Mouse (Mus musculus) limb, embryonic 10.5 days (tissue): ENCODE results near the gene Tfeb. TPM values are rescaled to one million over a fixed set of nuclear protein-coding genes. Genes with fewer than 3 reads are reported as not detected.

Source experiments
- DNase-seq: peaks from one replicate; pipeline ENCODE4 v3.0.0-alpha.2; 2017; ENCODE audit warnings: low spot score
- H3K27ac ChIP-seq: fragments of 300-500 bp; sonication (generic); 2 replicates; pipeline ENCODE4 v1.5.1; 2016; ENCODE audit warnings: mild to moderate bottlenecking
- H3K27me3 ChIP-seq: fragments of 300-500 bp; sonication (generic); 2 replicates; pipeline ENCODE4 v1.6.1; 2016; ENCODE audit warnings: low read depth, mild to moderate bottlenecking; ENCODE audit not compliant: poor library complexity, severe bottlenecking
- H3K36me3 ChIP-seq: fragments of 300-500 bp; sonication (generic); 2 replicates; pipeline ENCODE4 v1.6.1; 2016; ENCODE audit warnings: mild to moderate bottlenecking, moderate library complexity
- H3K4me1 ChIP-seq: fragments of 300-500 bp; sonication (generic); 2 replicates; pipeline ENCODE4 v1.6.1; 2016
- H3K4me3 ChIP-seq: fragments of 300-500 bp; sonication (generic); 2 replicates; pipeline ENCODE4 v1.5.1; 2016; ENCODE audit warnings: mild to moderate bottlenecking, moderate library complexity
- H3K9me3 ChIP-seq: fragments of 300-500 bp; sonication (generic); replicated peaks from 2 replicates; pipeline ENCODE4 v1.6.1; 2016; ENCODE audit warnings: mild to moderate bottlenecking
- WGBS: fragments of 180-500 bp; shearing (Covaris S2); methylation state at CpG from one replicate; pipeline ENCODE4 v1.1.7; 2016; 5-methylcytosine and 5-hydroxymethylcytosine counted together
- polyA plus RNA-seq: library from polyadenylated mRNA; unstranded; fragments of >200 nt; fragmentation: Nextera tagmentation; extraction: Ambion mirVana; gene quantifications from 2 replicates; pipeline ENCODE4 v1.2.1, GENCODE M21; 2016

Gene Tfeb
- polyA plus RNA-seq, 1 experiment from 2014 or later = 2.3 TPM

GRCm38 (mm10) chr17:47749626-47750025 lies 12.8 kb downstream of the Tfeb start:
- Histone ChIP-seq H3K36me3 (no peaks in the 10 kb centered on the region), H3K4me3 (no peak overlapping the region), H3K9me3 (no peaks in the 10 kb centered on the region), H3K4me1 (0 out of 2 replicates have a peak, but pooled peaks cover 3% of the 10 kb centered on the region), H3K27me3 (no peaks in the 10 kb centered on the region), H3K27ac (no peak overlapping the region)
- WGBS = 88% methylated on average over 3 of the region's 3 CpGs
- DNase-seq = no peak

GRCm38 (mm10) chr17:47750101-47750500 lies 13.3 kb downstream of the Tfeb start:
- no peaks in the 10 kb centered on the region for H3K36me3 ChIP-seq
- 0 out of 2 replicates have a peak, but pooled peaks cover 3% of the 10 kb centered on the region for H3K4me1 ChIP-seq
- H3K27ac ChIP-seq = no peak overlapping the region
- no peaks in the 10 kb centered on the region for H3K27me3 ChIP-seq
- DNase-seq = no peak
- no peak overlapping the region for H3K4me3 ChIP-seq
- no peaks in the 10 kb centered on the region for H3K9me3 ChIP-seq
- 58% methylated on average over 6 of the region's 6 CpGs for WGBS

- Histone ChIP-seq H3K4me1 (0 out of 2 replicates have a peak, but pooled peaks cover 3% of the 10 kb centered on the region), H3K27me3 (0 out of 2 replicates have a peak, but pooled peaks cover under 1% of the 10 kb centered on the region), H3K36me3 (no peaks in the 10 kb centered on the region), H3K27ac (no peak overlapping the region), H3K4me3 (no peak overlapping the region), H3K9me3 (no peaks in the 10 kb centered on the region)
- DNase-seq = no peak
- WGBS = 67% methylated on average over 5 of the region's 5 CpGs
Observed at GRCm38 (mm10) chr17:47751811-47752210, 15.0 kb downstream of the Tfeb start.

- Histone ChIP-seq H3K36me3 (no peaks in the 10 kb centered on the region), H3K27ac (no peak overlapping the region), H3K27me3 (peaks cover 8% of the 10 kb centered on the region; the same call in 1 of the 2 replicates), H3K9me3 (no peaks in the 10 kb centered on the region), H3K4me3 (no peak overlapping the region), H3K4me1 (0 out of 2 replicates have a peak, but pooled peaks cover 3% of the 10 kb centered on the region)
- no peak for DNase-seq
- WGBS = 88% methylated on average over 8 of the region's 8 CpGs
Observed at GRCm38 (mm10) chr17:47753130-47753775, 16.4 kb downstream of the Tfeb start.

GRCm38 (mm10) chr17:47754246-47754645 lies 17.4 kb downstream of the Tfeb start:
- DNase-seq = no peak
- no peaks in the 10 kb centered on the region for H3K36me3 ChIP-seq
- H3K27me3 ChIP-seq = peaks cover 8% of the 10 kb centered on the region; the same call in 1 of the 2 replicates
- no peaks in the 10 kb centered on the region for H3K9me3 ChIP-seq
- no peaks in the 10 kb centered on the region; the same call in 1 of the 2 replicates for H3K4me1 ChIP-seq
- no peak overlapping the region for H3K27ac ChIP-seq
- 69% methylated on average over 12 of the region's 13 CpGs for WGBS
- H3K4me3 ChIP-seq = no peak overlapping the region

GRCm38 (mm10) chr17:47756366-47756765 lies 19.5 kb downstream of the Tfeb start:
- no peak overlapping the region for H3K27ac ChIP-seq
- DNase-seq = no peak
- WGBS = 44% methylated on average over 6 of the region's 6 CpGs
- H3K27me3 ChIP-seq = peaks cover 10% of the 10 kb centered on the region; the same call in 1 of the 2 replicates
- H3K36me3 ChIP-seq = no peaks in the 10 kb centered on the region
- no peaks in the 10 kb centered on the region for H3K9me3 ChIP-seq
- H3K4me3 ChIP-seq = no peak overlapping the region
- no peaks in the 10 kb centered on the region; the same call in 1 of the 2 replicates for H3K4me1 ChIP-seq

GRCm38 (mm10) chr17:47757056-47757610 lies 20.3 kb downstream of the Tfeb start:
- Histone ChIP-seq H3K27ac (no peak overlapping the region), H3K4me1 (no peaks in the 10 kb centered on the region; the same call in 1 of the 2 replicates), H3K4me3 (no peak overlapping the region), H3K27me3 (peaks cover 10% of the 10 kb centered on the region; the same call in 1 of the 2 replicates), H3K36me3 (no peaks in the 10 kb centered on the region), H3K9me3 (no peaks in the 10 kb centered on the region)
- DNase-seq = no peak
- WGBS = 81% methylated on average over 7 of the region's 7 CpGs

GRCm38 (mm10) chr17:47759702-47760410 lies 23.0 kb downstream of the Tfeb start:
- Histone ChIP-seq H3K9me3 (no peaks in the 10 kb centered on the region), H3K27me3 (peaks cover 14% of the 10 kb centered on the region; the same call in 1 of the 2 replicates), H3K4me3 (no peak overlapping the region), H3K36me3 (no peaks in the 10 kb centered on the region), H3K4me1 (peaks cover 2% of the 10 kb centered on the region), H3K27ac (no peak overlapping the region)
- WGBS = 77% methylated on average over 15 of the region's 15 CpGs
- no peak for DNase-seq

GRCm38 (mm10) chr17:47762028-47762427 lies 25.2 kb downstream of the Tfeb start:
- H3K27me3 ChIP-seq = peaks cover 22% of the 10 kb centered on the region; the same call in 1 of the 2 replicates
- no peak overlapping the region for H3K27ac ChIP-seq
- no peaks in the 10 kb centered on the region for H3K36me3 ChIP-seq
- no peaks in the 10 kb centered on the region for H3K9me3 ChIP-seq
- DNase-seq = no peak
- WGBS = 84% methylated on average over 7 of the region's 7 CpGs
- H3K4me3 ChIP-seq = no peak overlapping the region
- H3K4me1 ChIP-seq = peaks cover 2% of the 10 kb centered on the region

GRCm38 (mm10) chr17:47762518-47763340 lies 25.9 kb downstream of the Tfeb start:
- Histone ChIP-seq H3K36me3 (no peaks in the 10 kb centered on the region), H3K4me1 (peaks cover 2% of the 10 kb centered on the region), H3K9me3 (no peaks in the 10 kb centered on the region), H3K27ac (no peak overlapping the region), H3K4me3 (no peak overlapping the region), H3K27me3 (peaks cover 23% of the 10 kb centered on the region)
- 83% methylated on average over 13 of the region's 13 CpGs for WGBS
- no peak for DNase-seq

GRCm38 (mm10) chr17:47765986-47766385 lies 29.2 kb downstream of the Tfeb start:
- Histone ChIP-seq H3K9me3 (no peaks in the 10 kb centered on the region), H3K4me1 (peaks cover 12% of the 10 kb centered on the region), H3K36me3 (no peaks in the 10 kb centered on the region), H3K27ac (no peak overlapping the region), H3K27me3 (peaks cover 35% of the 10 kb centered on the region), H3K4me3 (no peak overlapping the region)
- DNase-seq = no peak
- WGBS = 75% methylated on average over 4 of the region's 4 CpGs

- DNase-seq = no peak
- H3K4me1 ChIP-seq = peaks cover 12% of the 10 kb centered on the region
- 92% methylated on average over 6 of the region's 6 CpGs for WGBS
- H3K36me3 ChIP-seq = no peaks in the 10 kb centered on the region
- H3K4me3 ChIP-seq = no peak overlapping the region
- peaks cover 35% of the 10 kb centered on the region for H3K27me3 ChIP-seq
- no peaks in the 10 kb centered on the region for H3K9me3 ChIP-seq
- H3K27ac ChIP-seq = no peak overlapping the region
Observed at GRCm38 (mm10) chr17:47766407-47767043, 29.7 kb downstream of the Tfeb start.
